Mouse (Mus musculus): Measurements from ENCODE around the gene Cacng2.

Cacng2 gene

GRCm38 (mm10) chr15:77952921-77953320, 166.9 kb downstream of the Cacng2 start:
- DNase-seq (ENCODE audit: low read depth, low spot score), result no peak

GRCm38 (mm10) chr15:77949061-77949460, 170.8 kb downstream of the Cacng2 start:
- DNase-seq (ENCODE audit: low read depth, low spot score), result no peak

- no peak for DNase-seq (ENCODE audit: low read depth, low spot score)
These were observed 174.1 kb downstream of the Cacng2 start for GRCm38 (mm10) chr15:77945711-77946110.
